Comparison of ENCODE assay signal across 9 mouse cellular contexts in the genomic region with DNA sequence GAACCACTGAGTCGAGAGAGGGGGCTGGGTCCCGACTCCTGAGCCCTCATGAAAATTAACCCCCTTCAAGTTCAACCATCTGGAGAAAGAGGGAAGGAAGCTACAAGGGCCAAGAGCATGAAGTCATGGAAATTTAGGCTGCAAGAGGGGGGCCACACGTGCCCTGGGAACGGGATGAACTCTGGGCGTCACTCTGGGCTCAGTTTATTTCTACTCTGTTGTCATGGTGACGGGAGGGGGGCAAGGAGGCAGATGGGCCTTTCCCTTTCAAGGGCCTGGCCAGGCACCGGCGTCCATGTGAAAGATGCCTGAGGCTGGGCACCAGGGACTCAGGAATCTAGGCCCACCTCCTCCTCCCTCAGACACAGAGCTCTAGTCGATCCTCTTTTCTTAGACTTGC. TPM values are rescaled to one million over a fixed set of nuclear protein-coding genes. Genes with fewer than 3 reads are reported as not detected.
DNase-seq lines count a peak whose midpoint lies in the region; ATAC-seq and TF ChIP-seq lines count a peak whose summit lies in the region.
"Had no signal": no experiment of that assay in that cellular context is flagged by ENCODE, and none has a peak within 500 bp of the region (broad histone marks: within the 10 kb centered on the region; RNA-seq: fewer than 3 reads in every experiment).

No protein-coding gene starts in this region.

- peak overlapping the region; percentile 64 for H3K4me2 ChIP-seq in hindbrain, embryonic 15.5 days

- peak overlapping the region; percentile 31; the same call in 1 of the 2 replicates for H3K4me3 ChIP-seq in G1E (ENCODE audit: low read depth, low read length)
- 0 out of 2 replicates have a peak overlapping the region, but pooled peaks have one; percentile 7 for H3K4me3 ChIP-seq in hindbrain, embryonic 15.5 days
- no peak overlapping the region for H3K4me3 ChIP-seq in lung, adult 2 months (replicated peaks; ENCODE audit: extremely low read depth, low read depth, low read length)

- no peak overlapping the region for H3K9ac ChIP-seq in hindbrain, embryonic 15.5 days

- intact Hi-C loops in gastrocnemius, postnatal 14 days (cut with DNase I; ENCODE audit: low total_unique reads) = no loop called here

- no peaks in the 10 kb centered on the region for H3K9me3 ChIP-seq in G1E (replicated peaks)
- no peaks in the 10 kb centered on the region for H3K9me3 ChIP-seq in hindbrain, embryonic 15.5 days

- no peaks in the 10 kb centered on the region for H3K27me3 ChIP-seq in G1E (ENCODE audit: insufficient read depth, low read length)
- no peaks in the 10 kb centered on the region for H3K27me3 ChIP-seq in hindbrain, embryonic 15.5 days

- TF ChIP-seq CTCF in G1E (IDR thresholded peaks at IDR 0.05; ENCODE audit: low read depth, low read length) = no peak
- no peak for TF ChIP-seq CTCF in lung, adult 2 months (IDR thresholded peaks at IDR 0.05; ENCODE audit: insufficient read depth, low read length)

- no peak for ATAC-seq in G1E (ENCODE audit: extremely low read depth, insufficient number of reproducible peaks, low FRiP score, poor library complexity, severe bottlenecking)
- ATAC-seq in hindbrain, embryonic 15.5 days (ENCODE audit: low FRiP score, low read depth) = no peak

- no peak for DNase-seq in G1E (ENCODE audit: low spot score)
- peak; percentile 81 for DNase-seq in adrenal gland, postnatal 14 days
- peak; percentile 74 for DNase-seq in gastrocnemius, postnatal 14 days
- DNase-seq in lung, adult 2 months = peak; percentile 48
- DNase-seq in retina, postnatal 1 day = peak; percentile 87
- no peak for DNase-seq in layer of hippocampus, adult 9-11 months
- no peak for DNase-seq in left cerebral cortex, adult 8-10 months (ENCODE audit: low spot score in 2 of 2)

- no peak overlapping the region for H3K27ac ChIP-seq in hindbrain, embryonic 15.5 days (replicated peaks)

- 4% methylated on average over 9 of the region's 9 CpGs for WGBS in hindbrain, embryonic 15.5 days
- 12% methylated on average over 9 of the region's 9 CpGs for WGBS in lung, adult 2 months

- peaks cover 65% of the 10 kb centered on the region for H3K4me1 ChIP-seq in G1E (ENCODE audit: insufficient read depth, low read depth, low read length)
- H3K4me1 ChIP-seq in hindbrain, embryonic 15.5 days (replicated peaks) = peaks cover 47% of the 10 kb centered on the region
- H3K4me1 ChIP-seq in lung, adult 2 months (ENCODE audit: control insufficient read depth, insufficient read depth, low read length) = peaks cover 22% of the 10 kb centered on the region

- 0 out of 2 replicates have a peak, but pooled peaks have one; percentile 4 for TF ChIP-seq POLR2A in lung, adult 2 months (IDR thresholded peaks at IDR 0.05; ENCODE audit: borderline replicate concordance, extremely low read depth, low read depth, low read length)

- H3K36me3 ChIP-seq in G1E (replicated peaks) = peaks cover 70% of the 10 kb centered on the region
- H3K36me3 ChIP-seq in hindbrain, embryonic 15.5 days = peaks cover 20% of the 10 kb centered on the region

RNA-seq across cellular contexts. Expression of a gene that starts 3.2 kb away (rescaled TPM):
- total RNA-seq in G1E (2014; fragmentation: Nextera tagmentation) (91.9 and 100 TPM in 2 replicates), G1E (2017) (91.1 and 99.8 TPM in 2 replicates)
- 135 and 173 TPM in 2 replicates for polyA plus RNA-seq in G1E (2012)
- total RNA-seq in adrenal gland, postnatal 14 days (2021) = 83.4 and 90.8 TPM in 2 replicates
- total RNA-seq in gastrocnemius, postnatal 14 days (2021) = 10 to 100 TPM; 25.3 to 36.8 TPM
- 49.3 and 49.9 TPM in 2 replicates for polyA plus RNA-seq in hindbrain, embryonic 15.5 days (2015; fragmentation: Nextera tagmentation; extraction: Ambion mirVana)
- polyA plus RNA-seq in lung, adult 2 months (2012; rRNA removed) = 92.3 and 108 TPM in 2 replicates
- total RNA-seq in left cerebral cortex, adult 8-10 months (2022) = 100 to 1,000 TPM; 142 to 158 (median 151) TPM

RNA-seq across cellular contexts. Expression of a gene that starts 17.9 kb away (rescaled TPM):
- total RNA-seq in G1E (2014; fragmentation: Nextera tagmentation) = not detected in 2 replicates
- 0.17 TPM in 1 of 2 replicates, not detected in the other for total RNA-seq in G1E (2017)
- 0.22 and 0.35 TPM in 2 replicates for polyA plus RNA-seq in G1E (2012)
- total RNA-seq in adrenal gland, postnatal 14 days (2021) = 1.1 and 2.0 TPM in 2 replicates
- 100 to 1,000 TPM; 355 to 658 TPM for total RNA-seq in gastrocnemius, postnatal 14 days (2021)
- polyA plus RNA-seq in hindbrain, embryonic 15.5 days (2015; fragmentation: Nextera tagmentation; extraction: Ambion mirVana) = 4.0 and 4.6 TPM in 2 replicates
- polyA plus RNA-seq in lung, adult 2 months (2012; rRNA removed) = 0.81 and 0.89 TPM in 2 replicates
- 10 to 100 TPM in 1 of 4 experiments, 1 to 10 TPM in 3; 7.5 to 10.9 (median 8.2) TPM for total RNA-seq in left cerebral cortex, adult 8-10 months (2022)

RNA-seq across cellular contexts. Expression of a gene that starts 25.8 kb away (rescaled TPM):
- total RNA-seq in G1E (2014; fragmentation: Nextera tagmentation) = not detected in 2 replicates
- total RNA-seq in G1E (2017) = 0.41 TPM in 1 of 2 replicates, not detected in the other
- polyA plus RNA-seq in G1E (2012) = 0.15 TPM in 1 of 2 replicates, not detected in the other
- total RNA-seq in adrenal gland, postnatal 14 days (2021) = 0.85 and 3.0 TPM in 2 replicates
- 1 to 10 TPM in 1 of 2 experiments, under 1 TPM in 1; 0.75 to 1.7 TPM for total RNA-seq in gastrocnemius, postnatal 14 days (2021)
- 2.1 TPM in 2 replicates for polyA plus RNA-seq in hindbrain, embryonic 15.5 days (2015; fragmentation: Nextera tagmentation; extraction: Ambion mirVana)
- polyA plus RNA-seq in lung, adult 2 months (2012; rRNA removed) = 428 and 438 TPM in 2 replicates
- 1 to 10 TPM; 1.9 to 4.5 (median 4.1) TPM for total RNA-seq in left cerebral cortex, adult 8-10 months (2022)
- total RNA-seq: left cerebral cortex, postnatal 10 days had no signal

RNA-seq across cellular contexts. Expression of a gene that starts 34.0 kb away (rescaled TPM):
- total RNA-seq in G1E (2014; fragmentation: Nextera tagmentation) = not detected in 2 replicates
- not detected in 2 replicates for total RNA-seq in G1E (2017)
- not detected in 2 replicates for polyA plus RNA-seq in G1E (2012)
- total RNA-seq in adrenal gland, postnatal 14 days (2021) = 0.63 and 0.75 TPM in 2 replicates
- under 1 TPM; 0.08 to 0.20 TPM for total RNA-seq in gastrocnemius, postnatal 14 days (2021)
- 2.8 and 3.6 TPM in 2 replicates for polyA plus RNA-seq in hindbrain, embryonic 15.5 days (2015; fragmentation: Nextera tagmentation; extraction: Ambion mirVana)
- 16.1 and 17.8 TPM in 2 replicates for polyA plus RNA-seq in lung, adult 2 months (2012; rRNA removed)
- total RNA-seq in left cerebral cortex, adult 8-10 months (2022) = under 1 TPM; 0.22 to 0.79 (median 0.30) TPM

RNA-seq across cellular contexts. Expression of a gene that starts 37.8 kb away (rescaled TPM):
- total RNA-seq in G1E (2014; fragmentation: Nextera tagmentation) = not detected in 2 replicates
- total RNA-seq in G1E (2017) = 0.11 TPM in 1 of 2 replicates, not detected in the other
- not detected in 2 replicates for polyA plus RNA-seq in G1E (2012)
- 5.9 TPM in 2 replicates for total RNA-seq in adrenal gland, postnatal 14 days (2021)
- total RNA-seq in gastrocnemius, postnatal 14 days (2021) = 1 to 10 TPM; 1.6 to 2.2 TPM
- polyA plus RNA-seq in hindbrain, embryonic 15.5 days (2015; fragmentation: Nextera tagmentation; extraction: Ambion mirVana) = 13.9 and 15.4 TPM in 2 replicates
- 32.7 and 44.8 TPM in 2 replicates for polyA plus RNA-seq in lung, adult 2 months (2012; rRNA removed)
- 1 to 10 TPM; 1.5 to 3.6 (median 2.9) TPM for total RNA-seq in left cerebral cortex, adult 8-10 months (2022)

Comparison
In these comparisons a context has a peak if more than half of its experiments do, and no peak if none do; other contexts are left out.
1. DNase-seq: peak in adrenal gland, postnatal 14 days (single experiment), gastrocnemius, postnatal 14 days (single experiment), lung, adult 2 months (single experiment) and retina, postnatal 1 day (single experiment); none in G1E (single experiment), layer of hippocampus, adult 9-11 months (single experiment) and left cerebral cortex, adult 8-10 months (0 of 2).
2. RNA of a gene that starts 17.9 kb away (total RNA-seq): 355 to 658 TPM in gastrocnemius, postnatal 14 days; 7.5 to 10.9 TPM in left cerebral cortex, adult 8-10 months, 1.1 to 2.0 TPM in adrenal gland, postnatal 14 days and 0.17 TPM in G1E; every median in the first group is over 10 times any median in the second.